Mouse (Mus musculus) cortical plate, adult 2 months (tissue): ENCODE results near the gene Twsg1. TPM values are rescaled to one million over a fixed set of nuclear protein-coding genes. Genes with fewer than 3 reads are reported as not detected.
A peak's percentile ranks its signal among the peaks of the same experiment; 100 is the strongest.

Experiments
- H3K27ac ChIP-seq: fragments of 200-500 bp; 2 replicates; pipeline ENCODE4 v1.5.1; 2012; ENCODE audit warnings: low read length, control low read depth, inconsistent platforms; ENCODE audit not compliant: insufficient read depth
- H3K4me1 ChIP-seq: fragments of 200-500 bp; 2 replicates; pipeline ENCODE4 v1.6.1; 2011; ENCODE audit warnings: low read length; ENCODE audit not compliant: control insufficient read depth, insufficient read depth
- H3K4me3 ChIP-seq: fragments of 200-500 bp; 2 replicates; pipeline ENCODE4 v1.5.1; 2011; ENCODE audit warnings: mild to moderate bottlenecking, low read length, control low read depth; ENCODE audit not compliant: insufficient read depth
- CTCF ChIP-seq: fragments of 200-500 bp; IDR thresholded peaks from 2 replicates; pipeline ENCODE4 v1.5.1; 2011; ENCODE audit warnings: mild to moderate bottlenecking, control low read depth, low read length; ENCODE audit not compliant: insufficient read depth; ENCODE audit errors: extremely low read depth
- POLR2A ChIP-seq: fragments of 200-500 bp; IDR thresholded peaks from 2 replicates; pipeline ENCODE4 v1.6.1; 2011; ENCODE audit warnings: mild to moderate bottlenecking, low read length, control low read depth; ENCODE audit not compliant: insufficient read depth; ENCODE audit errors: extremely low read depth
- polyA plus RNA-seq: library from polyadenylated mRNA; depleted of rRNA; stranded (reverse); fragments of >200 nt; gene quantifications from 2 replicates; pipeline ENCODE4 v1.2.3, GENCODE M21; 2012

Gene Twsg1
- polyA plus RNA-seq, 1 experiment, result 19.3 TPM

- H3K27ac ChIP-seq, result peak overlapping the region; percentile 27; the same call in 1 of the 2 replicates
- no peak overlapping the region for H3K4me3 ChIP-seq
- TF ChIP-seq POLR2A (no peak), CTCF (no peak)
- H3K4me1 ChIP-seq, result peaks cover 4% of the 10 kb centered on the region
Observed at GRCm38 (mm10) chr17:65939461-65940192, 11.4 kb downstream of the Twsg1 start.

- TF ChIP-seq CTCF (no peak), POLR2A (no peak)
- peaks cover 4% of the 10 kb centered on the region for H3K4me1 ChIP-seq
- no peak overlapping the region for H3K4me3 ChIP-seq
- H3K27ac ChIP-seq, result no peak overlapping the region
Observed at GRCm38 (mm10) chr17:65937671-65938070, 13.4 kb downstream of the Twsg1 start.

- no peak overlapping the region for H3K27ac ChIP-seq
- TF ChIP-seq POLR2A, result no peak
- TF ChIP-seq CTCF, result no peak
- H3K4me1 ChIP-seq, result peaks cover 7% of the 10 kb centered on the region; the same call in 1 of the 2 replicates
- no peak overlapping the region for H3K4me3 ChIP-seq
Observed at GRCm38 (mm10) chr17:65933741-65934140, 17.3 kb downstream of the Twsg1 start.

- no peak overlapping the region for H3K4me3 ChIP-seq
- H3K4me1 ChIP-seq, result peaks cover 7% of the 10 kb centered on the region; the same call in 1 of the 2 replicates
- H3K27ac ChIP-seq, result no peak overlapping the region
- TF ChIP-seq CTCF (no peak), POLR2A (no peak)
Observed at GRCm38 (mm10) chr17:65931525-65931924, 19.5 kb downstream of the Twsg1 start.

- Histone ChIP-seq H3K27ac (no peak overlapping the region), H3K4me1 (peaks cover 7% of the 10 kb centered on the region; the same call in 1 of the 2 replicates), H3K4me3 (no peak overlapping the region)
- peak; percentile 52; the same call in 1 of the 2 replicates for TF ChIP-seq POLR2A
- no peak for TF ChIP-seq CTCF
Observed at GRCm38 (mm10) chr17:65930960-65931359, 20.1 kb downstream of the Twsg1 start.

- H3K4me3 ChIP-seq, result no peak overlapping the region
- no peak overlapping the region for H3K27ac ChIP-seq
- TF ChIP-seq CTCF (no peak), POLR2A (no peak)
- peaks cover 7% of the 10 kb centered on the region; the same call in 1 of the 2 replicates for H3K4me1 ChIP-seq
Observed at GRCm38 (mm10) chr17:65930158-65930826, 20.7 kb downstream of the Twsg1 start.

- H3K4me3 ChIP-seq, result no peak overlapping the region
- no peak for TF ChIP-seq POLR2A
- TF ChIP-seq CTCF, result no peak
- H3K27ac ChIP-seq, result no peak overlapping the region
- peaks cover 7% of the 10 kb centered on the region; the same call in 1 of the 2 replicates for H3K4me1 ChIP-seq
Observed at GRCm38 (mm10) chr17:65929319-65929978, 21.6 kb downstream of the Twsg1 start.

GRCm38 (mm10) chr17:65927077-65927476 lies 23.9 kb downstream of the Twsg1 start:
- peaks cover 7% of the 10 kb centered on the region; the same call in 1 of the 2 replicates for H3K4me1 ChIP-seq
- no peak overlapping the region for H3K4me3 ChIP-seq
- H3K27ac ChIP-seq, result no peak overlapping the region
- TF ChIP-seq POLR2A, result no peak
- no peak for TF ChIP-seq CTCF

- Histone ChIP-seq H3K4me1 (no peaks in the 10 kb centered on the region), H3K4me3 (no peak overlapping the region), H3K27ac (no peak overlapping the region)
- TF ChIP-seq POLR2A, result no peak
- no peak for TF ChIP-seq CTCF
Observed at GRCm38 (mm10) chr17:65924218-65924617, 26.8 kb downstream of the Twsg1 start.
